Mouse (Mus musculus): ENCODE results near the gene Acvr2b. TPM values are rescaled to one million over a fixed set of nuclear protein-coding genes. Genes with fewer than 3 reads are reported as not detected.

Gene Acvr2b
- polyA plus RNA-seq, 1 experiment from 2014 or later, result 35.4 TPM

DNA sequence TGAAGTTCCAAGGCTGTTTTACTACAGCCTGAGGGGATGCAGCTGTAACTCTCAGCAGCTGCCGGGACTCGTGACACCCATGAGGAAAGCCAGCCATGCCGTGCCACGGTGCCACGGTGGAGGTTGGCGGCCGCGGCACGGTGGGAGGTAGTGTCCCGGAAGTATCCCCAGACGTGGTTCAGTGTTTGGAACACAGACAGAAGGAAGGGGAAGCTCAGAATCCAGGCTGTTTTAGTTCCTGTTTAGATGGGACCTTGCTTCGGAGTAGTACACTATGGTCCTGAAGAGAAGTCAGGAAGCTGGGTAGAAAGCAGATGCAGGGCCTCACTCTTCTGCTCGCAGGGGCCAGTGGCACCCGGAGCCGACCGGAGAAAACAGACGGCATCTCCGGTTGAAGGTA, 16.1 kb downstream of the Acvr2b start:
- H3K9me3 ChIP-seq, result 0 out of 2 replicates have a peak, but pooled peaks cover 3% of the 10 kb centered on the region
- WGBS, result 74% methylated on average over 18 of the region's 18 CpGs
- no peak for DNase-seq (ENCODE audit: low spot score)
- H3K27ac ChIP-seq, result peak overlapping the region; percentile 44; the same call in 1 of the 2 replicates
- H3K27me3 ChIP-seq (ENCODE audit: insufficient read depth, poor library complexity, severe bottlenecking), result no peaks in the 10 kb centered on the region
- peaks cover 44% of the 10 kb centered on the region for H3K4me1 ChIP-seq
- no peak overlapping the region; the same call in 1 of the 2 replicates for H3K4me3 ChIP-seq
- peaks cover 4% of the 10 kb centered on the region for H3K36me3 ChIP-seq

DNA sequence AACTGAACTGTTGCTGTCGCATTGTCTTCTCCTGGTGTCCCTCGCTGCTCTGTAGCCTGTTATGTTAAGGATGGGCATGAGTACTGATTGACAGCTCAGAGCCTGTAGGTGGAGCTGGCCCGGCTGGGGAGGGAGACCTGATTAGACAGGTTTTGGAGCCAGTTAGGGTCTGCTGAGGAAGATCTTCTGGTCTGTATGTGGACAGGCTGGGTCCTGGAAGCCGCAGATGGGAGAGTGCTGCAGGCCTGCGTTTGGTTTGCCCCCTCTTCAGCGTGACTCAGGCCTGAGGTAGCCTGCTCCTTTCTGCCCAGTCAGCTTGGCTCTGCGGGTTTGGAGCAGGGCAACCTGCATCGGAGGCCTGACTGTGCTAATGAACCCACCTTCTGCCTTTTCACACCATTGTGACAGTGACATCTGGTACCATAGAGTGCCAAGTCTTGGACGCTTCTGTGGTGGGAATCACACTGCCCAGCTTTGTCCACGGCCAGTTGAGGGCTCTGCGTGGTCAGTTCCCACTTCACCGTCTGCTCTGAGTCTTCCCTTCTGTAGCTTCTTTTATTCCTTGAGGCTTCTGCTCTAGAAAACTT, 18.0 kb downstream of the Acvr2b start:
- no peak for DNase-seq (ENCODE audit: low spot score)
- H3K4me1 ChIP-seq, result peaks cover 57% of the 10 kb centered on the region
- no peak overlapping the region for H3K4me3 ChIP-seq
- 69% methylated on average over 12 of the region's 12 CpGs for WGBS
- no peaks in the 10 kb centered on the region for H3K9me3 ChIP-seq
- no peaks in the 10 kb centered on the region for H3K36me3 ChIP-seq
- H3K27me3 ChIP-seq (ENCODE audit: insufficient read depth, poor library complexity, severe bottlenecking), result no peaks in the 10 kb centered on the region
- H3K27ac ChIP-seq, result peak overlapping the region; percentile 53

GRCm38 (mm10) chr9:119425217-119425975, 23.5 kb downstream of the Acvr2b start:
- Histone ChIP-seq H3K4me1 (peaks cover 69% of the 10 kb centered on the region), H3K27me3 (ENCODE audit: insufficient read depth, poor library complexity, severe bottlenecking) (no peaks in the 10 kb centered on the region), H3K36me3 (peaks cover 29% of the 10 kb centered on the region), H3K27ac (peak overlapping the region; percentile 88), H3K9me3 (no peaks in the 10 kb centered on the region), H3K4me3 (peak overlapping the region; percentile 39)
- 22% methylated on average over 7 of the region's 7 CpGs for WGBS
- DNase-seq (ENCODE audit: low spot score), result peak; percentile 94

- no peak for DNase-seq (ENCODE audit: low spot score)
- WGBS, result 83% methylated on average over 13 of the region's 13 CpGs
Measured at GRCm38 (mm10) chr9:119425976-119426415, 24.1 kb downstream of the Acvr2b start.

GRCm38 (mm10) chr9:119426483-119426882, 24.6 kb downstream of the Acvr2b start:
- Histone ChIP-seq H3K27me3 (ENCODE audit: insufficient read depth, poor library complexity, severe bottlenecking) (no peaks in the 10 kb centered on the region), H3K4me1 (peaks cover 65% of the 10 kb centered on the region), H3K9me3 (no peaks in the 10 kb centered on the region), H3K27ac (peak overlapping the region; percentile 88), H3K4me3 (no peak overlapping the region), H3K36me3 (peaks cover 36% of the 10 kb centered on the region)
- WGBS, result 79% methylated on average over 7 of the region's 7 CpGs
- DNase-seq (ENCODE audit: low spot score), result no peak

More at GRCm38 (mm10) chr9:119425976-119426415, 24.1 kb downstream of the Acvr2b start:
- Histone ChIP-seq H3K27me3 (ENCODE audit: insufficient read depth, poor library complexity, severe bottlenecking) (no peaks in the 10 kb centered on the region), H3K4me3 (peak overlapping the region; percentile 39; the same call in 1 of the 2 replicates), H3K4me1 (peaks cover 65% of the 10 kb centered on the region), H3K36me3 (peaks cover 32% of the 10 kb centered on the region), H3K9me3 (no peaks in the 10 kb centered on the region), H3K27ac (peak overlapping the region; percentile 88)

- WGBS, result 52% methylated on average over 7 of the region's 7 CpGs
Measured at GRCm38 (mm10) chr9:119430311-119430710, 28.4 kb downstream of the Acvr2b start.

GRCm38 (mm10) chr9:119435855-119436254, 33.9 kb downstream of the Acvr2b start:
- Histone ChIP-seq H3K27ac (no peak overlapping the region), H3K4me1 (0 out of 2 replicates have a peak, but pooled peaks cover 4% of the 10 kb centered on the region), H3K36me3 (peaks cover 73% of the 10 kb centered on the region), H3K4me3 (no peak overlapping the region), H3K9me3 (no peaks in the 10 kb centered on the region), H3K27me3 (ENCODE audit: insufficient read depth, poor library complexity, severe bottlenecking) (no peaks in the 10 kb centered on the region)
- no peak for DNase-seq (ENCODE audit: low spot score)
- WGBS, result 70% methylated on average over 2 of the region's 2 CpGs

More at GRCm38 (mm10) chr9:119430311-119430710, 28.4 kb downstream of the Acvr2b start:
- peak; percentile 91 for DNase-seq (ENCODE audit: low spot score)
- H3K36me3 ChIP-seq, result peaks cover 67% of the 10 kb centered on the region
- no peak overlapping the region for H3K4me3 ChIP-seq
- peaks cover 37% of the 10 kb centered on the region for H3K4me1 ChIP-seq
- no peak overlapping the region for H3K27ac ChIP-seq
- no peaks in the 10 kb centered on the region for H3K27me3 ChIP-seq (ENCODE audit: insufficient read depth, poor library complexity, severe bottlenecking)
- no peaks in the 10 kb centered on the region for H3K9me3 ChIP-seq

- WGBS, result 92% methylated on average over 12 of the region's 12 CpGs
- H3K36me3 ChIP-seq, result peaks cover 56% of the 10 kb centered on the region
- no peaks in the 10 kb centered on the region for H3K9me3 ChIP-seq
- H3K27me3 ChIP-seq (ENCODE audit: insufficient read depth, poor library complexity, severe bottlenecking), result no peaks in the 10 kb centered on the region
- DNase-seq (ENCODE audit: low spot score), result no peak
- H3K4me1 ChIP-seq, result 0 out of 2 replicates have a peak, but pooled peaks cover 4% of the 10 kb centered on the region
- H3K4me3 ChIP-seq, result no peak overlapping the region
- no peak overlapping the region for H3K27ac ChIP-seq
Measured at GRCm38 (mm10) chr9:119438065-119438464, 36.1 kb downstream of the Acvr2b start.

GRCm38 (mm10) chr9:119438498-119439000, 36.6 kb downstream of the Acvr2b start:
- no peak overlapping the region for H3K4me3 ChIP-seq
- no peaks in the 10 kb centered on the region for H3K27me3 ChIP-seq (ENCODE audit: insufficient read depth, poor library complexity, severe bottlenecking)

GRCm38 (mm10) chr9:119444738-119445429, 43.0 kb downstream of the Acvr2b start, which contains the start of gene Exog:
TSS of gene Exog (plus strand) at chr9:119444943.
- peak within 1 kb of the TSS; percentile 81 for H3K4me3 ChIP-seq
- H3K36me3 ChIP-seq, result peaks cover 42% of the 10 kb centered on the region
- no peaks in the 10 kb centered on the region for H3K27me3 ChIP-seq (ENCODE audit: insufficient read depth, poor library complexity, severe bottlenecking)
- DNase-seq (ENCODE audit: low spot score), result peak; percentile 98
- no peaks in the 10 kb centered on the region for H3K9me3 ChIP-seq
- under 1% methylated on average over 52 of the region's 52 CpGs for WGBS
- H3K4me1 ChIP-seq, result peaks cover 10% of the 10 kb centered on the region
- peak within 1 kb of the TSS; percentile 92 for H3K27ac ChIP-seq

More at GRCm38 (mm10) chr9:119438498-119439000, 36.6 kb downstream of the Acvr2b start:
- Histone ChIP-seq H3K36me3 (peaks cover 53% of the 10 kb centered on the region), H3K4me1 (0 out of 2 replicates have a peak, but pooled peaks cover 4% of the 10 kb centered on the region), H3K9me3 (no peaks in the 10 kb centered on the region), H3K27ac (no peak overlapping the region)
- DNase-seq (ENCODE audit: low spot score), result no peak
- WGBS, result 88% methylated on average over 9 of the region's 9 CpGs

DNA sequence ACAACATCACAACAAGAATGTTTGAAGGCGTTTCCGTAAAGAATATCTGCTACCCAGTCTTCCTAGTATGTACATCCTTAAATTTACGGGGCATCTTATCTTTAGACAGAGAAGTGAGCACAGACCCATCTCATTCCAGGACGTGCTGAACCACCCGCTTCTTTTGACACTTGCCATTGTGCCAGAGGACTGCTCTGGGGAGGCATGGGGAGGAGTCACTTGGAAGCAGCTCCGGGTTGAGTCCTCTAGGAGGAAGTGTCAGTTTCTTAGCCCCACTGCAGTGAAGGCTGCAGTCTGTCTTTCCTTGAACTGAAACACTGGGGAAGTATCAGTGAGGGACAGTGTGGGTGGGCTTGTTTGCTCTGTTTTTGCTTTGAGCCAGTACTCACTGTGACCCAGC, 43.8 kb downstream of the Acvr2b start:
- H3K9me3 ChIP-seq, result no peaks in the 10 kb centered on the region
- 0 out of 2 replicates have a peak overlapping the region, but pooled peaks have one; percentile 92 for H3K27ac ChIP-seq
- WGBS, result 31% methylated on average over 6 of the region's 6 CpGs
- H3K36me3 ChIP-seq, result peaks cover 43% of the 10 kb centered on the region
- H3K4me3 ChIP-seq, result peak overlapping the region; percentile 81
- no peak for DNase-seq (ENCODE audit: low spot score)
- H3K4me1 ChIP-seq, result peaks cover 10% of the 10 kb centered on the region
- no peaks in the 10 kb centered on the region for H3K27me3 ChIP-seq (ENCODE audit: insufficient read depth, poor library complexity, severe bottlenecking)

DNA sequence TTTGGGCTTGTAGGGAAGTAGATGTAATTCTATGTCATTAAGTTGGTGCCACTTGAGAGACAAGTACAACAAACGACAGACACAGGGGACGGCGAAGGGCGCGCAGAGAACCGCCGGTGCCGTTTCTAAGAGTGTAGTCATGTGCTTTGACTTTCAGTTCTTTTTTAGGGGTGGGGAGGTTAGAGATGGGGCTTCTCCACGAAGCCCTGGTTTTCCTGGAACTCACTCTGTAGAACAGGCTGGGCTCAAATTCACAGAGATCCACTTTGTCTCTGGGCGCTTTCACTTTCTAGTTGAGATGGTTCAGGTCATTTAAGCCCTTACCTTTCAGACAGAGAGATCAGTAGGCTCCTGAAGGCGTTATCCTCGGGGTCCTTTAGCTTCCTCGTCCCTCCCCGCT, 54.0 kb downstream of the Acvr2b start:
- WGBS, result 88% methylated on average over 14 of the region's 14 CpGs
- Histone ChIP-seq H3K9me3 (no peaks in the 10 kb centered on the region), H3K4me3 (no peak overlapping the region), H3K27ac (no peak overlapping the region), H3K36me3 (peaks cover 57% of the 10 kb centered on the region), H3K4me1 (peaks cover 22% of the 10 kb centered on the region), H3K27me3 (ENCODE audit: insufficient read depth, poor library complexity, severe bottlenecking) (no peaks in the 10 kb centered on the region)
- DNase-seq (ENCODE audit: low spot score), result no peak
